In the genomic region with DNA sequence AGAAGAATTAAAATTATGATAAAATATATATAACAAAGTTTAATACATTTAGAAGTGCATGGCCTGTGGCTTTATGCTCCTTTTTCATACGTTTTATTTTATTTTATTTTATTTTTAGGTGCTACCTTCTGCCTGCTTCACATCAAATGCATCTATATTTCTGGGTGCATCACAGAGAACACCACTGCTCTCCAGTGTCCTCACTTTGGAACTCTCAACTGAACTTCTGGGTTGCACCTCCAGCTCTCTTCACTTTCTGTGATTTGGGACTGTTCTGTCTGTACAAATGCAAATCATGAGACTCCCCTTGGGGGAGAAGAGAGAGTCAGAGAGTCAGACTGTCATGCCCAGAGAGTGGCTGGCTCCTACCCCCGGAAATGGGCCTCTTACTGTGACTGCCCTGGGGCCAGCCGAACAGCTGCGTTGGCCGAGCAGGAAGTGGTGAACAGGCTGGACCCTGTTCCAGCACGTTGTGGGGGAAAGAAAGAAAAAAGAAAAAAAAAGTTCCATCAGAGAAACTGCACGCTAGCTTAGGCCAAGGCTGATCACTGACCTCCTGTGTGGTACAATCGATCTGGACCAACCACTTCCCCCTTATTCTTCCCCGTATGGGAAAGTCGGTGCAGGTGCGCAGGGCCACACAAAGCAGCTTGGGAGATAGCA, we compare ENCODE assay signal across 8 mouse cellular contexts.
DNase-seq lines count a peak whose midpoint lies in the region; ATAC-seq and TF ChIP-seq lines count a peak whose summit lies in the region.

No protein-coding gene starts in this region.

- H3K4me2 ChIP-seq in forebrain, embryonic 11.5 days (ENCODE audit: low read depth, low read length, severe bottlenecking): no peak overlapping the region
- H3K4me2 ChIP-seq in midbrain, postnatal 0 days (ENCODE audit: low read depth, low read length, poor library complexity, severe bottlenecking): no peak overlapping the region

- H3K27me3 ChIP-seq in forebrain, embryonic 10.5 days (ENCODE audit: poor library complexity, severe bottlenecking): no peaks in the 10 kb centered on the region
- H3K27me3 ChIP-seq in forebrain, embryonic 11.5 days (ENCODE audit: control insufficient read depth, insufficient read depth, low read length): no peaks in the 10 kb centered on the region
- no peaks in the 10 kb centered on the region; the same call in 1 of the 2 replicates for H3K27me3 ChIP-seq in thymus, adult 2 months (ENCODE audit: control insufficient read depth, insufficient read depth, low read length)
- no peaks in the 10 kb centered on the region for H3K27me3 ChIP-seq in midbrain, postnatal 0 days (ENCODE audit: insufficient read depth, low read length)

- no peak overlapping the region for H3K9ac ChIP-seq in forebrain, embryonic 11.5 days (ENCODE audit: low read length)
- H3K9ac ChIP-seq in midbrain, postnatal 0 days (replicated peaks; ENCODE audit: low read length, poor library complexity, severe bottlenecking): no peak overlapping the region

- H3K4me3 ChIP-seq in forebrain, embryonic 10.5 days: no peak overlapping the region
- H3K4me3 ChIP-seq in forebrain, embryonic 11.5 days (ENCODE audit: low read depth, low read length): no peak overlapping the region
- no peak overlapping the region for H3K4me3 ChIP-seq in thymus, adult 2 months (ENCODE audit: control insufficient read depth, insufficient read depth, low read length)
- no peak overlapping the region for H3K4me3 ChIP-seq in midbrain, postnatal 0 days (ENCODE audit: low read depth, low read length)

- ATAC-seq in forebrain, embryonic 11.5 days (replicated peaks; ENCODE audit: low FRiP score): no peak
- ATAC-seq in neutrophil, adult 5-6 weeks (ENCODE audit: extremely low read depth, insufficient number of reproducible peaks, low FRiP score, poor library complexity, severe bottlenecking): peak; percentile 72
- no peak for ATAC-seq in midbrain, postnatal 0 days (ENCODE audit: low FRiP score)

- no peaks in the 10 kb centered on the region for H3K36me3 ChIP-seq in forebrain, embryonic 10.5 days (replicated peaks)
- H3K36me3 ChIP-seq in forebrain, embryonic 11.5 days (ENCODE audit: control insufficient read depth, insufficient read depth, low read length): no peaks in the 10 kb centered on the region
- H3K36me3 ChIP-seq in thymus, adult 2 months (ENCODE audit: control insufficient read depth, insufficient read depth, low read length): no peaks in the 10 kb centered on the region
- H3K36me3 ChIP-seq in midbrain, postnatal 0 days (ENCODE audit: insufficient read depth, low read length): no peaks in the 10 kb centered on the region

- DNase-seq in forebrain, embryonic 10.5 days (ENCODE audit: extremely low spot score, low spot score): no peak
- no peak for DNase-seq in forebrain, embryonic 11.5 days (ENCODE audit: low spot score)
- no peak for DNase-seq in thymus, adult 2 months
- no peak for DNase-seq in thymus, postnatal 25 days
- DNase-seq in kidney, postnatal 14 days: peak; percentile 43
- no peak for DNase-seq in yolk sac, embryonic 10.5 days (ENCODE audit: low spot score)
- no peak for DNase-seq in midbrain, postnatal 0 days (ENCODE audit: low spot score)

- 42% methylated on average over 11 of the region's 11 CpGs for WGBS in forebrain, embryonic 10.5 days
- WGBS in forebrain, embryonic 11.5 days: 48% methylated on average over 11 of the region's 11 CpGs
- 25% methylated on average over 11 of the region's 11 CpGs for WGBS in thymus, adult 2 months
- WGBS in midbrain, postnatal 0 days: 36% methylated on average over 11 of the region's 11 CpGs

- TF ChIP-seq CTCF in thymus, adult 2 months (IDR thresholded peaks at IDR 0.05; ENCODE audit: borderline replicate concordance, control insufficient read depth, extremely low read depth, insufficient read depth, low read length, poor library complexity): no peak
- TF ChIP-seq CTCF in midbrain, postnatal 0 days (IDR thresholded peaks at IDR 0.05): no peak

- TF ChIP-seq POLR2A in thymus, adult 2 months (IDR thresholded peaks at IDR 0.05; ENCODE audit: control insufficient read depth, extremely low read depth, insufficient read depth, low read length, poor library complexity): no peak

- H3K9me3 ChIP-seq in forebrain, embryonic 10.5 days: 0 out of 2 replicates have a peak, but pooled peaks cover 5% of the 10 kb centered on the region
- no peaks in the 10 kb centered on the region for H3K9me3 ChIP-seq in forebrain, embryonic 11.5 days (ENCODE audit: control insufficient read depth, low read length)
- no peaks in the 10 kb centered on the region for H3K9me3 ChIP-seq in midbrain, postnatal 0 days (ENCODE audit: low read length)

- peaks cover 29% of the 10 kb centered on the region for H3K4me1 ChIP-seq in forebrain, embryonic 10.5 days
- no peaks in the 10 kb centered on the region for H3K4me1 ChIP-seq in forebrain, embryonic 11.5 days (replicated peaks; ENCODE audit: control insufficient read depth, insufficient read depth, low read length)
- peaks cover 10% of the 10 kb centered on the region for H3K4me1 ChIP-seq in thymus, adult 2 months (replicated peaks; ENCODE audit: control insufficient read depth, insufficient read depth, low read length)
- no peaks in the 10 kb centered on the region for H3K4me1 ChIP-seq in midbrain, postnatal 0 days (ENCODE audit: insufficient read depth, low read length)

- H3K27ac ChIP-seq in forebrain, embryonic 10.5 days: peak overlapping the region; percentile 9; the same call in 1 of the 2 replicates
- no peak overlapping the region for H3K27ac ChIP-seq in forebrain, embryonic 11.5 days (ENCODE audit: low read depth, low read length)
- peak overlapping the region; percentile 12; the same call in 1 of the 2 replicates for H3K27ac ChIP-seq in thymus, adult 2 months (ENCODE audit: control insufficient read depth, insufficient read depth, low read length)
- H3K27ac ChIP-seq in midbrain, postnatal 0 days (ENCODE audit: low read depth, low read length): no peak overlapping the region

Comparison
In these comparisons a context has a peak if more than half of its experiments do, and no peak if none do; other contexts are left out.
1. H3K27ac ChIP-seq: peak in forebrain, embryonic 10.5 days (single experiment) and thymus, adult 2 months (single experiment); none in forebrain, embryonic 11.5 days (single experiment) and midbrain, postnatal 0 days (single experiment).